Mouse (Mus musculus): ENCODE data around the gene Glb1.

The Glb1 gene

DNA sequence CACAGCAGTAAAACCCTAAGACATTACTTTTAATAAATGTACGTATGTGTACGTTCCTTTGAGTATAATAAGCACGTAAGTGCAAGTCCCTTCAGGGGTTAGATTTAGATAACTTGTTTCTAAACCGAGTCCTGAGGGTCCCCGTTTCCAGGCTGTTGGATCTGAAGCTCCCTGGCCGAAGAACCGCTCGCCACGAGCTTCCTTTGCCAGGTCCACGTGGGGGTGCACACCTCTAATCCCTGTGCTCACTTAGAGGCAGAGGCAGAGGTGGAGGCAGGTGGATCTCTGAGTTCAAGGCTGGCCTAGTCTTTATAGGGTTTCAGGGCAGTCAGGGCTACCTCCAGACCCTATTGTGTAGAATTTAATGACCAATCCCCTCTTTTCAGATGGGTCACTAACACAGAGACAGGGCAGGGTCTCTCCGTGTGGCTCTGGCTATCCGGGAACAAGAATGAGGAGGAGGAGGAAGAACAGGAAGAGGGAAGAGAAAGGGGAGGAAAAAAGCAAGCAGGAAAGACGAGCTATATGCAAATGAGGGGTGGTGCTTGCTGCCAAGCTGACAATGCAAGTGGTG is 117.1 kb downstream of the Glb1 start:
- in situ Hi-C loops (cut with MboI; ENCODE audit: low pct_unique_long_range_greater_than_20kb in 1 of 2, low sequenced_read_pairs in 2 of 2, unreplicated experiment in 1 of 2) = no loop called here

DNA sequence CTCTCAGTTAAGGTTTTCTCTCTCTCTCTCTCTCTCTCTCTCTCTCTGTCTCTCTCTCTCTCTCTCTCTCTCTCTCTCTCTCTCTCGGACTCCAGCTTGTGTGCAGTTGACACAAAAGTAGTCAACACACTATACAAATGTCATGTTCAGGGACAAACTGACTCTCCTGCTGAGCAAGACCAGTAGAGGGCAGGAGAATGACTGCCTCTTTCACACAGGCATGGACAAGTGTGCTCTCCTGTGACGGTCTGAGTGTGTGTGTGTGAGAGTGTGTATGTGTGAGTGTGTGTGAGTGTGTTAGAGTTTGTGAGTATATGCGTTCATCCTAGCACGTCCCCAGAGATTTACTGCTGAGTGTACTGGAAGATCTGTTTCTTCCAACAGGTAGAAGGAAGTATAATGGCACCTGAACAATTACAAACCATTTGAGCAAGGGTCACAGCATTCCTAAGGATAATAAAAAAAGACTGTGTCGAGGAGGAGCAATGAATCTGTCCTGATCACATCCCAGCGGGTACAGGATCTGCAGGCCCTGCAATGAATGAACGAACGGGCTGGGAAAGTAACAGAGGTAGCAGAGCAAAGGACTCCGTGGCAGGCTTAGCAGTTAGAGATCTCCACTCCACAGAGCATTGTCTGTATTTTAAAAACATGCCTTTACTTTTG is 118.1 kb downstream of the Glb1 start:
- in situ Hi-C loops (cut with MboI; ENCODE audit: low pct_unique_long_range_greater_than_20kb in 1 of 2, low sequenced_read_pairs in 2 of 2, unreplicated experiment in 1 of 2) = no loop called here

DNA sequence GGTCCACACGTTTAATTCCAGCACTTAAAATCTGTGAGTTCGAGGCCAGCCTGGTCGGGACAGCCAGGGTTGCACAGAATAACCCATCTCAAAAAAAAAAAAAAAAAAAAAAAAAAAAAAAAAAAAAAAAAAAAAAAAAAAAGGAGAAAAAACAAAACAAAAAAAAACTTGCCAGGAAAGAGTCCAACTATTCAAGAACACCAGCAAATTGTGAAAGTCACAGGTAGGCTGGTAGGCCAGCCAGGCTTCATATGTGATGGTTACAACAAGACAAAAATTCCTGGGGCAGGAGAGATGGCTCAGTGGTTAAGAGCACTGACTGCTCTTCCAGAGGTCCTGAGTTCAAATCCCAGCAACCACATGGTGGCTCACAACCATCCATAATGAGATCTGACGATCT is 119.7 kb downstream of the Glb1 start:
- in situ Hi-C loops (cut with MboI; ENCODE audit: low pct_unique_long_range_greater_than_20kb in 1 of 2, low sequenced_read_pairs in 2 of 2, unreplicated experiment in 1 of 2) = loop anchor here in 1 of 2 experiments (10.0 kb wide), 1 partner anchor 54 kb away; no protein-coding TSS in a partner anchor

DNA sequence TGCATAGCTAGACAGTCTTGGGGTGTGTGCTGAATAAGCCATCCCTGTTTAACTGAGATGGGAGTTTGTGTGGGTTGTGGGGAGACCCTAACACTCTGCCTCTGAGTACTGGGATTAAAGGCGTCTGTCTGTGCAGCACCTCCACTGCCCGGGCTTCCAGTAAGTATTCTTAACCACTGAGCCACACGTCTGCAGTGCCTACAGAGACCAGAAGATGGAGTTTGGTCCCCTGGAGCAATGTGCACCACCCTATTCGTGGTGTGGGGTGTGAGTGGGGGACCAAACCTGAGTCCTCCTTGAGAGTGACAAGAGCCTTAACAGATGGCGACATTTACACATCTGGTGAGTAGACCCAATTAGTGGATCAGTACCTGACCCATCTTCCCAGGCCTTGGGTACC is 121.2 kb downstream of the Glb1 start:
- in situ Hi-C loops (cut with MboI; ENCODE audit: low pct_unique_long_range_greater_than_20kb in 1 of 2, low sequenced_read_pairs in 2 of 2, unreplicated experiment in 1 of 2) = loop anchor here in 1 of 2 experiments (10.0 kb wide), 1 partner anchor 53 kb away; no protein-coding TSS in a partner anchor

DNA sequence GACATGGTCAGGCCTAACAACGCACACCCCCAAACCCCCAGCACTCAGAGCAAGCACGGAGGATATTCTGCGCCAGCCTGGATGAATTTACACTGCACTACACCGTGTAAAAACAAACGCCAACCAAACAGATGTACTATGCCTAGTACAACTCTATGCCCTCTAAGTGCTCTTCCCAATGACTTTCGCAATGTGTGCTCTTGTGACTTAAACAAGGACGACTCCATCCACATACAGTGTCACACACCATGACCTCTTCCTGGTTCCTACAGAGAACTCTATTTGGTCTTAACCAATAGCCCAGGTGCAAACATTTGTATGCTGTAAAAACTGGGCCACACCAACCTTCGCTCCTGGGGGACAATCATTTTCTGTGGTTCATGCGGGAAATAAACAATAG is 121.6 kb downstream of the Glb1 start:
- in situ Hi-C loops (cut with MboI; ENCODE audit: low pct_unique_long_range_greater_than_20kb in 1 of 2, low sequenced_read_pairs in 2 of 2, unreplicated experiment in 1 of 2) = loop anchor here in 1 of 2 experiments (10.0 kb wide), 1 partner anchor 52 kb away; no protein-coding TSS in a partner anchor

All from mouse embryonic stem cell (cell line).